Mouse (Mus musculus): ENCODE measurements around the gene Fam181a. TPM values are rescaled to one million over a fixed set of nuclear protein-coding genes. Genes with fewer than 3 reads are reported as not detected.

The Fam181a gene
- polyA plus RNA-seq (2012; rRNA removed), result not detected in 2 replicates

GRCm38 (mm10) chr12:103310744-103311267, at the start of gene Fam181a:
Gene Fam181a, plus strand, starts transcription at chr12:103310975.

GRCm38 (mm10) chr12:103355746-103356414, 45.1 kb downstream of the Fam181a start, which contains the start of gene Asb2:
Gene Asb2, minus strand, starts transcription at chr12:103356001.

Other genes with a start within 250 kb of the Fam181a start
- gene Prima1, start 68.8 kb upstream of the Fam181a start, polyA plus RNA-seq (2012; rRNA removed), result 0.10 TPM in 1 of 2 replicates, not detected in the other
- 3.0 and 4.0 TPM in 2 replicates for gene Asb2, start 45.0 kb downstream of the Fam181a start, polyA plus RNA-seq (2012; rRNA removed)
- 13.4 and 16.0 TPM in 2 replicates for gene Otub2, start 77.7 kb downstream of the Fam181a start, polyA plus RNA-seq (2012; rRNA removed)
- 0.14 and 0.20 TPM in 2 replicates for gene 9330161L09Rik, start 96.8 kb downstream of the Fam181a start, polyA plus RNA-seq (2012; rRNA removed)
- 23.5 and 28.4 TPM in 2 replicates for gene Ddx24, start 114.9 kb downstream of the Fam181a start, polyA plus RNA-seq (2012; rRNA removed)
- gene Ifi27, start 123.2 kb downstream of the Fam181a start, polyA plus RNA-seq (2012; rRNA removed), result 14.0 and 33.2 TPM in 2 replicates
- 6.2 and 8.6 TPM in 2 replicates for gene Ifi27l2a, start 132.7 kb downstream of the Fam181a start, polyA plus RNA-seq (2012; rRNA removed)
- gene Ifi27l2b, start 146.2 kb downstream of the Fam181a start, polyA plus RNA-seq (2012; rRNA removed), result not detected in 2 replicates
- gene Ppp4r4, start 221.3 kb downstream of the Fam181a start, polyA plus RNA-seq (2012; rRNA removed), result 0.95 and 1.2 TPM in 2 replicates

Data from liver, embryonic 14 days (tissue).